Mouse (Mus musculus): ENCODE results near the gene Serf2.

The Serf2 gene

DNA sequence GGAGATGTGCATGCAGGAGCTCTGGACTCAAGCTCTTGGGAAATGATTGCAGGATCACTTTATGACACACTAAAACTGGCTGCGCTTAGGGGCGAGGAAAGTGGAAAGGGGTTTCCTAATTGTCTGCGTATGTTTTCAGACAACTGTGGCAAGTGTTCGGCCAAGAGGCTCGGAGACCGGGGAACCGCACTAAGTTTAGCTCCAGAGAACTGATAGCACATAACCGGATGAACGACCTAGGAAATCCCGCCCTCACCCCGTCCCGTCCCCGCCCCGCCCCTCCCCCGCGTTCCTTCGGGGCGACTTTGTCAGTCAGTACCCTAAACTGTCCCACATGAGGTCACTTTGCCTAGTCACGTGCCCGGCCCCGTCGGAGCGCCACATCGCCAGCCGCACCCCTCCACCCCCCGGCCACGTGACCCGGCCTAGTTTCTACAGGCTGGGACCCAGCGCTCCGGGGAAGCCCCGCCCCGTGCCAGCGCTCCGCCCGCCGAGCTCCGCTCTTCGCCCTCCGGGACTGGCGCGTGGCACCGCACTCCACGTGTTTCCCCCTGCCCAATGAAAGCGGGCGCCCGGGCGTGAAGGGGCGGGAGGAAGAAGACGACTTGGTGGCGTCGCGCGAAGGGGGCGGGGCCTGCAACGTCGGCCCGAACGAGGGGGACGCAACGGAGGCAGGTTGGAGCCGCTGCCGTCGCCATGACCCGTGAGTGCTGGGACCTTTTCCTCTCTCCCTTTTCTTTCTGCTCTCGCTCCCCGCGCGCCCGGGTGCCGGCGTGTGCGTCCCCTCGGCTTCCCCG is at the start of gene Serf2:
Gene Serf2, plus strand, starts transcription at position 457 of the 797 bp plus-strand sequence.
- peak; percentile 100 for DNase-seq (ENCODE audit: inconsistent age in 2 of 2, low spot score in 1 of 2)

DNA sequence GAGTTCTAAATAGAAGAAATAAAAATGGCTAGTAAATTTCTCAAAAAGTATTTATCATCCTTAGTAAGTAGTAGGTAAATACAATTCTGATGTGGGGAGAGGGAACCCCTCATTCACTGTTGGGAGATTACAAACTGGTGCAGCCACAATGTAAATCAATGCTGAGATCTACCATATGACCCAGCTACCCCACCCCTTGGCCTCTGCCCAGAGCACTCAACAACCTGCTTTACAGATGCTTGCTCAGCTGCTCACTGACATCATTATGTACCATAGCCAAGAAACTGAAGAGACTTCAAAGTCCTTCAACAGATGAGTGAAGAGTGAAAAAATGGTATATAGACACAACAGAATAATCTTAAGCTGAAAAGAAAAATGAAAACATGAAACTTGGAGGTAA is 45.7 kb upstream of the Serf2 start:
- no peak for DNase-seq (ENCODE audit: inconsistent age in 2 of 2, low spot score in 1 of 2)

DNA sequence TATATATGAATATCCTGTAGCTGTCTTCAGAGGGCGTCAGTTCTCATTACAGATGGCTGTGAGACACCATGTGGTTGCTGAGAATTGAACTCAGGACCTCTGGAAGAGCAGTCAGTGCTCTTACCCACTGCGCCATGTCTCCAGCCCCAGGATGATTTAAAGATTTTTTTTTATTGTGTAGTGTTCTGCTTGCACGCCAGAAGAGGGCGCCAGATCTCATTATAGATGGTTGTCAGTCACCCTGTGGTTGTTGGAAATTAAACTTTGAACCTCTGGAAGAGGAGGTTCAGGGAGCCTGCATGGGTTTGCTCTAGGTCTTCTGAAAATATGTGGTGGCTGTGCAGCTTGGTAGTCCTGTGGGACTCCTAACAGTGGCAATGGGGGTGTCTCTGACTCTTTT is 40.8 kb upstream of the Serf2 start:
- DNase-seq (ENCODE audit: inconsistent age in 2 of 2, low spot score in 1 of 2), result peak; percentile 37 to 70

DNA sequence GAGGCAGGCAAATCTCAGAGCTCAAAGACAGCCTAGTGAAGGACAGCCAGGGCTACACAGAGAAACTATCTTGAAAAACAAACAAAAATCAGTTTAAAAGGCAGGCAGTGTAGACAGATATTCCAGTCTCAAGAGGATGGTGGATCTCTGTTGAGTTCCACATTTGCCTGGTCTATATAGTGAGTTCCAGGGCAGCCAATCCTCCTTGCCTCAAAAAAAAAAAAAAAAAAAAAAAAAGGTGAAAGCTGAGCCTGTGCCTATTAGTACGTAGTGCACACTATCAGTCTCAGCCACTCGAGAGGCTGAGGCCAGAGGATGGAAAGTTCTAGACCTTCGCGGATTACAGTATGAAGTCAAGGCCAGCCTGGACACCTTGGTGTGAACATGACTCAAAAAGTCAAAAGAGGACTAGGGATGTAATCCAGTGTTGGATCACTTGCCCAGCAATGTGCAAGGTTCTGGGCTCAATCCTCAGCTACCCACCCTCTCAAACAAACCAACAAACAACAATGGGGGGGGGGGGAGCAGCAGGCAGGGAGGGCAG is 36.1 kb upstream of the Serf2 start:
- peak in 1 of 2 experiments; percentile 68 for DNase-seq (ENCODE audit: inconsistent age in 2 of 2, low spot score in 1 of 2)

DNA sequence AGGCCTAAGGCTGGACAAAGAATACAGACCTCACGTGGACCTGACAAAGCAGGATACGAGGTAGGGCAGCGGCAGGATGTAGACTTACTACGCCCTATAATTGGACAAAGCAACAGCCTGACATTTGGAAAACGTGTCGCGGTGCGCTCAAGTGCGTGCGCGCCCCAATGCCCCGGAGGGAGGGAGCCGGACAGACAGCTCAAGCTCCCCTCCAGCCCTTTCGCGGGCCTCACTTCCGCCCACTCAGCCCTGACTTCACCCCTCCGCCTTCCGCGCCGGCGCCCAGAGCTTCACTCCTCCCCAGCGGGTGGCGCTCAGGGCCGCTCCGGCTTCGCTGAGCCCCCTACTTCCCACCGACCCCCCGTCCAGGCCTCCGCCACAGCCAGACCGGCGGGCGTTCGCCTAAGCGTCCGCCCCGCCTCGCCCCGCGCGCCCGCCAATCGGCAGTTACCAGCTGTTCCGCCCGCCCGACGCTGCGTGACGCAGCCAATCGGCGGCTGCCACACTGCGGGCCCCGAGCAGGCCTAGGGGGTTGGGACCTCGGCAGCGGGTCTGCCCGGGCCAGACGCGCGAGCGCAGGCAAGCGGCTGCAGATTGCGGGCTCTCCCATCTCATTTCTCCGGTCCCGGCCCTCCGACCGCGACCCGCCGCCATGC is 35.5 kb upstream of the Serf2 start, which contains the start of the genes Pdia3 and Catsper2:
Gene Pdia3, plus strand, starts transcription at position 389 of the 656 bp plus-strand sequence.
Gene Catsper2, minus strand, starts transcription at position 406 of the 656 bp plus-strand sequence.
- peak; percentile 98 to 99 for DNase-seq (ENCODE audit: inconsistent age in 2 of 2, low spot score in 1 of 2)

DNA sequence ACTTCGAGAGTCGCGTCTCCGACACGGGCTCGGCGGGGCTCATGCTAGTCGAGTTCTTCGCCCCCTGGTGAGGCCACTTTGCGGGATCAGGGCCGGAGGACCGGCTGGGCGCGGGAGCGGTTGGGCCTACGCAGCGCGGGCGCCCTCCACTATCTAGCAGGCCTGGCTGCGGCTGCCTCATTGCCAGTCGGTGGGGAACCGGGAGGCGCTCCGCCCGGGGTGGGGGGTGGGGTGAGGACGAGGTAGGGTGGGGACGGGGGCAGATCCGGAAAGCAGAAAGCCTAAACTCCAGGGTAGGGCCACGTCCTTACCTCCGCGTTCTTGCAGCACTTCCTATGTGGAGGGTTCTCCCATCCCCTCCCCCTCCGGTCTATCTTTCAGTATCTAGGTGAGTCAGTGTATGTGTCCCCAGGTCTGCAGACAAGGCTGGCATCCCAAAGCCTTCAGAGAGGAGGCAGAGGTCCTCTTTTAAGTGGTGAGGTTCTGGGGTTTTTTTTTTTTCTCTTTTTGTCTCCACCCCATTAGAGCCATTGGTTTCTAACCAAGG is 34.8 kb upstream of the Serf2 start:
- peak; percentile 59 to 84 for DNase-seq (ENCODE audit: inconsistent age in 2 of 2, low spot score in 1 of 2)

DNA sequence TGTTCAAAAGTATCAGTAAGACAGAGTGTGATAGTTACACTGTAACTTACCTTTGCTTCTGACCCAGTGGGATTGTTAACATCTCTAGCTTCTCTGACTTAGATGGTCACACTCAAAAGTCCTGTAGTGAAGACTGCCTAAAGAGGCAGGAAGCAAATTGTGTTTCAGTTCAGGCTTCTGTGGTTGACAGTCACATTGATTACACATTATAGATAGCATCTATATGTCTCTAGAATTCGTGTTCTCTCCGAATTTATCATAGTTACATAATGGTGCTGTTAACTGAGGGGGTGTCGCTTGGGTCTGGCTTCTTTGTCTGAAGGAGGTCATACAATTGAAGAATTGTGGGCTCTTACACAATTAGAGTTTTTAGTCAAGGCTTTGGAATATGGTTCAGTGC is 33.9 kb upstream of the Serf2 start:
- peak in 1 of 2 experiments; percentile 50 for DNase-seq (ENCODE audit: inconsistent age in 2 of 2, low spot score in 1 of 2)

DNA sequence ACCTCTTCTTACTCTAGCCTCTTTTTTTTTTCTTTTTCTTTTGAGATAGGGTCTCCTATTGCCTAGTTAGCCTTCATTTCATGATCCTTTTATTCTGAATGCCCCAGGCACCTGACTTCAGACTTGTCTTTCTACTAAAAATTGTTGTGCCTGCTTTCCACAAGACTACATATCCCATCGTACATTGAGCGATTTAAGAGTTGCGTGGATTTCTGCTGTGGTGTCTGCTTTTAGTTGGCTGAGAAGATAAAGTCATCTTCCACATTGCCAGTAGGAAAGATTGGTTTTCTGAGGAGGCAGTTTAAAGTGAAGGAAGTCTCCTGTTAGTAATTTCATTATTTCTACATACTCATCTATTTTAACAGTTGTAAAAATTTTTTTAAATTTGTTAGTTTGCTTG is 33.4 kb upstream of the Serf2 start:
- no peak for DNase-seq (ENCODE audit: inconsistent age in 2 of 2, low spot score in 1 of 2)

DNA sequence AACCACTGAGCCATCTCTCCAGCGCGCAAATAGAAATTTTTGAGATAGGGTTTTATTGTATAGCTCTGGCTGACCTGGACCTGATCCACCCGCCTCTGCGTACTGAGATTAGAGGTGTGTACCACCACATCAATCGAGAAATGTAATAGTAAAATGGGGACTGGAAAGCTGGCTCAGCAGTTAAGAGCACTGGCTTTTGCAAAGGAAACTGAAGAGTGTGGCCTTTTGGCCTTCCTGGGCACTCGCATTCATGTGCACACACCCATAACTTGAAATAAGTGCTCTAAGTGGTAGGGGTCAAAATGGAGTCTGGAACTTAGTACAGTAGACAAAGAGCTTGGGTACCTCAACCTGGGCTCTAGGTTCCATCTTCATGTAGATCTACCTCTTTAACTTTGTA is 32.6 kb upstream of the Serf2 start:
- no peak for DNase-seq (ENCODE audit: inconsistent age in 2 of 2, low spot score in 1 of 2)

DNA sequence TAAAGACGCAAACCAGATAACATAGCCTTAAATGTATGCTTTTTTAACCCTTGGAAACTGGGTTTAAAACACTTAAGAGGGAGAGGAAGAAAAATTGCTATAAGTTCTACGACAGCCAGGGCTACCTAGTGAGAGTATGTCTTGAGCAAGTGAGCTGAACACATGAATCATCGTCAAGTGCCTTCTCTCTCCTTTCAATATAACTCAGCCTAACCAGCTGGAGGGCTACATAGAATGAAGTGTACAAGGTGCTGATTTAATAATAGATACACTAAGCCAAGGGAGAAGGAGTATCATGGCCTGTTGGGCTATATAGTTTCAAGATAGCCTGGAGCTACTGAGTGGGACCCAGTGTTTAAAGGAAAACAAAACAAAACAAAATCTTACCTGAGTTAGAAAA is 30.5 kb upstream of the Serf2 start:
- no peak for DNase-seq (ENCODE audit: inconsistent age in 2 of 2, low spot score in 1 of 2)

DNA sequence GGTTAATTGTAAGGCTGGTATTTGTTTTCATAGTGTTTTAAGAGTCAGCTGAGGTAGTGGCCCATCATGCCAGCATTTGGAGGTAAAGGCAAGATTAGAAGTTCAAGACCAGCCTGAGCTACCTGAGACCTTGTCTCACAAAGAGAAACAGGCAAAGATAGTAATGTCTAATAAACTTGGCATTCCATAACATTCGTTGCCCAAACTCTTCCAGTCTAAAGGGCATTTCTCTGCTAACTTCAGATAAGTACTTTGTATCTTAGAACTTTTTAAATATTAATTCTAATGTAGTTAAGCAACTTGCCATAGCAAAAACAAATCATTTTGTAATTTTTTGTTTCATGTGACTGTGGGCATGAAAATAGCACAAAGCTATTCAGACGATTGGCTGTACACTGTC is 25.8 kb upstream of the Serf2 start:
- DNase-seq (ENCODE audit: inconsistent age in 2 of 2, low spot score in 1 of 2), result no peak

DNA sequence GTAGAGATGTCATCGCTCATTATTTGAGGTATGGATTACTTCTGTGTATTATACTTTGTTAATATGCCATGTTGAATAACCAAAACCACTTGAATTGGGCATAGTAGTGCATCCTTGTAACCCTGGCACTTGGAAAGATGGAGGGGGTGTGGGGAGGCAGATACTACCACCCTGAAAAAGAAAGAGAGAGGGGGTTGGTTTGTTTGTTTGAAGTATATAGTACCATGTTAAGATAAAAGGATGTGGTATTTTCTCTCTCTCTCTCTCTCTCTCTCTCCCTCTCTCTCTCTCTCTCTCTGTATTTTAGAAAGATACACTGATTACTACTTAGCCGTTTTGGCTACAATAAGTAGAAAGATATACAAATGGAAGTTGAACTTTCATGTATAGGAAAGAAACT is 23.1 kb upstream of the Serf2 start:
- no peak for DNase-seq (ENCODE audit: inconsistent age in 2 of 2, low spot score in 1 of 2)

DNA sequence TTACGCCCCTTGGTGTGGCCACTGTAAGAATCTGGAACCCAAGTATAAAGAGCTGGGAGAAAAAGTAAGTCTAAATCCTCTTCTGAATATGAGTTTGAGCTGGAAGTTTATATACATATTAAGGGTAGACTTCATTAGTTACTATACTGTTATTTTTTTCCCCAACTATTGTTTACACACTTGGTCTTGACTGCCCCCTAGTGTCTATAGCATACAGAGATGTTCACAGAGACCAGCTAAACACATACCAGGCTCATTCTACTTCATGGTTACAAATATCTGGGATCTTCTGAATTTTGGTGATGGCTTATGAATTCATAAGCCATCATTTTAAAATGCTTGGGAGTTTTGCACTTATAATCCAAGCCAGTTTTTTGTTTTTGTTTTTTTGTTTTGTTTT is 14.1 kb upstream of the Serf2 start:
- DNase-seq (ENCODE audit: inconsistent age in 2 of 2, low spot score in 1 of 2), result no peak

DNA sequence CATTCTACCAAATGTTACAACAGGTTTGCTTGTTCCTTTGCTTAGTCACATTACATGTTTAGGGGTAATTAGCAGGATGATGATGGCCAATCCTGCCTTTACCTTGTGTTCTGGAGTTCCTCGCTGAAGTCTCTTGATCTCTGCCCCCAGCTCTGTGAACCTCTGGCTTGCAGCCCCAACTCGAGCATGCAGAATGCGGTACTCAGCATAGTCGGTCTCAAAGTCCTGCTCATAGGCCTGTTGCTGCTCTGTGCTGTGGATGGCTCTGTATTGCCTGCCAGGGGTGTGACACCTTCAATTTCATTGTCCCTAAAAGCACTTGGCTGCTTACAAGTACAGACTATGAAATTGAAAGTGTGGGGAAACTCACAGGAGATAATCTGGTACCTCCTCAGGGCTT is 9.2 kb upstream of the Serf2 start:
- no peak for DNase-seq (ENCODE audit: inconsistent age in 2 of 2, low spot score in 1 of 2)

DNA sequence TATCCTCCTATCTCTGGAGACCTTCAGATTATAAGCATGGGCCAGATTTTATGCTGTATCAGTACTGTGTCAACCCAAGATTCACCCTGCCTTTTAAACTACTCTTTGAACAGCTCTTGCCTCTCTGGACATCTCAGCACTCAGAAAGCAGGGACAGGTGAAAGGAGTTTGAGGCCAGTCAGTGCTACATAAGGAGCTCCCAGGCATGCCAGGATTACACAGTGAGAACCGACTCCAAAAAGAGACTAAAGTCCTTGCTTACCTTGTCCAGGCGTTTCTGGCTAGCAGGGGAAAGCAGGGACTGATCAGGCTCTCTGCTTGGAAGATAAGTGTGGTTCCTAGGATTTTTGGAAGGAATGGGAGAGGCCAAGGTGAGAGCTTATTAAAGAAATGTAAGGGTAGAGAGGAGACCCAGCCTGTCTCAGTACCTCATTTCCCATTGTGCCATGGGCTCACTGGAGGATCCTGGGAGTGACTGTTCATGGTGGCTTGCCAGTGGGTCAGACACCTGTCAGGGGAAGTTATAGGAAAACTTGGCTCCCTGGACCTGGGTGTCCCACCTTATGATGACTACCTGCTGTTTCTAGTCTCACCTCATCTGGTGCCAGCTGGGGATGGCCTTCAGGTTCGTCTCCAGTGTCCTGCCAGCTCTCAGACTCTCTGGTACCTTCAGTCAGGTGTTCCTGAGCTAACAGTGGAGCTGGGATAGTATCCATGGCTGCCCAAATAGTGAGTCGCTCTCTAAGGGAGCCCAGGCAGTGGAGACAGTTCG is 8.0 kb upstream of the Serf2 start:
- no peak for DNase-seq (ENCODE audit: inconsistent age in 2 of 2, low spot score in 1 of 2)

DNA sequence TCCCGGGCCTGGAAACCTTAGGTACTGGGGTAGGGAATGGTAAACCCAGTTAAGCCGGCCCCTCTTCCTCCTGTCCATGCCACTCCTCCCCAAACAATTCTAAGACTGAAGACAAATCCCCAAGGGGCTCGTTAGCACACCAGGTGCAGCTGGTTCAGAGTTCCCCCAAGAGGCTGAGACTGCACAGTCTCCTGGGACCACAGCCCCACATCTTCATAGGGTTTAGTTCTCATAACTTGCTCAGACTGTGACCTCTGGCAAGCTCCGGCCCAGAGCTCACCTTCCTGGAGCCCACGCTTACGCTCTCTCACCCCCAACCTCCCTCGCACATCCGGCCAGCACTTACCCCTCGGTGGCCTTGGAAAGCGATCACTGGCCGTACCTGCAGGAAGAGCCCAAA is 7.2 kb upstream of the Serf2 start:
- DNase-seq (ENCODE audit: inconsistent age in 2 of 2, low spot score in 1 of 2), result peak in 1 of 2 experiments; percentile 41

DNA sequence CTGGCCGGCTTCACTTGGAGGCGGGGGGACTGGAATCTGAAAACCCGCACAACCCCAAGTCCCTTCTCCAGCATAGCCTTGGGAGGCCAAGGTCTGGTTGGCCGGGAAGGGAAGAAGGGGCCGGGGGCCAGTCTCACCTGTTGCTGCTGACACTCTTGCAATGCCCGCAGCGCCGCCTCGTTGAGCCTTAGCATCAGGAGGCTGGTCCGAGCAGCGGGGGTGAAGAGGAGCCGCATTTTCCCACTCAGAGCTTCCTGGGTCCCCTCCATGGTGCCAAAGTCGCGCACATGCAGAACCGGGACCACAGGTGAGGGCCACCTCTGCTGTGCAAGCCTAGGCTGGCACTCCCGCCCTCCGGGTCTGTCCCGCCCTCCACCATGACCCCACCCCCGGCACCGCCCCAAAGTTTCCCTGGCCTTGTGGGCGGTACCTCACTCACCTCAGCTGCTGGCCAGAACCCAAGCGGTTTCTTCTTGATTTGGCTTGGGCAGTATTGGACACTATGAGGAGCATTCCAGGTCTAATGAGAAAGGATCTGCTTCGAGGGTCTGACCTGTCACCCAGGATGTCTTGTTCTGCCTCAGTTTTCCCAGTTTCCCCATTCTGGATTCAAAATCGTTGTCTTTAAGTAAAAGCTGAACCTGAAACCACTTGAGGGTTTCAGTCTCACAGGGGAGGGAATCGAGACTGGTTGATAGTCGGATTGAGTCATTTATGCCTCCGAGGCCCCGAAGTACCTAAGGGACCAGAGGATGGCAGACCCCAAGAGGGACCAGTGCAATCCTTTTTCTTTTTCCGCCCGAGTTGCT is 6.5 kb upstream of the Serf2 start:
- DNase-seq (ENCODE audit: inconsistent age in 2 of 2, low spot score in 1 of 2), result peak; percentile 79 to 94

DNA sequence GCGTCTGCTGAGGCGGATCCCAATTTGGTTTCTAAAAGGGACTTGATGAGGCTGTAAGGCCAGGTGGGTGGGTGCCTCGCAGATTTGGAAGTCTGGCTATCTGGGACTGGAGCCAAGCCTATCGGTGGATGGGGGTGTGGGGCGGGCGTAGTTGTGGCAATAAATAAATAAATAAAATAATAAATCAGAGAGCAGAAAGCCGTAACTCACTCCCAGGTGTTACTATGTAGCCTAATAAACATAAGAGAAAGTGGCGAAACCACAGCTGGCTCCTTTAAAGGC is 6.0 kb upstream of the Serf2 start:
- peak in 1 of 2 experiments; percentile 30 for DNase-seq (ENCODE audit: inconsistent age in 2 of 2, low spot score in 1 of 2)

DNA sequence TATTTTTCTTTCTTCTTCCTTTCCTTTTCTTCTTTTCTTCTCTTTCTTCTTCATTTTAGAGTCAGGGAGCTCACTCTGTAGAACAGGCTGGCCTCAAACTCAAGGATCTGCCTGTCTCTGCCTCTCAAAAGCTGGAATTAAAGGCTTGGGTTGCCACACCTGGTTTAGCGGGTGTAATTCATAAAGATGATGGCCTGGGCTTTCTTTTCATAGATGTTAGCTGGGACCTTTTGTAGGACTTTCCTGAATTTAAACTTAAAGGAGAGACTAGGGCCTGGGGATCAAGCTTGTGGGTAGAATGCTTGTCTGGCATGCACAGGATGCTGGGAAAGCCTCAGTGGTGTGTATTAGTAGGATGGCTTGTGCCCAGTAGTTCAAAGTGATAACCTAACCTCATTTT is 4.8 kb upstream of the Serf2 start, which contains the start of gene Ell3:
Gene Ell3, minus strand, starts transcription at position 101 of the 400 bp plus-strand sequence.
- no peak for DNase-seq (ENCODE audit: inconsistent age in 2 of 2, low spot score in 1 of 2)

DNA sequence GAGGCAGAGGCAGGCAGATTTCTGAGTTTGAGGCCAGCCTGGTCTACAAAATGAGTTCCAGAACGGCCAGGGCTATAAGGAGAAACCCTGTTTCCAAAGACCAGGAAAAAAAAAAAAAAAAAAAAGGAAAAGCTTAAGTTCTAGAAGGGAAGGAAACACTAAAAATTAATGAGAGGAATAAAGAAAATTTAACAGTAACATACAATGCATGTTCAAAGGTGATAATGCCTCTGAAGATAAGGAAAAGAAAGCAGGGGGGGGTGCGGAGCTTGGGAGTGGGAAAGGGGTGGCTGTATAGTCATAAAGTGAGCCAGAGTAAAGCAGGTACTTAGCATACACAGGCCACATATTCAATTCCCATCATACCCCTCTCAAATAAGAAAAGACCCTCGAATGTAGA is 3.9 kb upstream of the Serf2 start:
- no peak for DNase-seq (ENCODE audit: inconsistent age in 2 of 2, low spot score in 1 of 2)

Data from adrenal gland, adult (tissue).